Comparison of ENCODE assay signal across 11 mouse cellular contexts in genomic region chr12:79878766-79879092, GRCm38 (mm10).
A peak's percentile ranks its signal among the peaks of the same experiment; 100 is the strongest.
DNase-seq lines count a peak whose midpoint lies in the region; ATAC-seq lines count a peak whose summit lies in the region.
"Had no signal": no experiment of that assay in that cellular context is flagged by ENCODE, and none has a peak within 500 bp of the region (broad histone marks: within the 10 kb centered on the region; RNA-seq: fewer than 3 reads in every experiment).

No protein-coding gene starts in this region.

- H3K4me3 ChIP-seq in hindbrain, embryonic 12.5 days, result no peak overlapping the region
- no peak overlapping the region for H3K4me3 ChIP-seq in hindbrain, embryonic 14.5 days (replicated peaks; ENCODE audit: low read length)
- no peak overlapping the region for H3K4me3 ChIP-seq in neural tube, embryonic 11.5 days (ENCODE audit: low read depth, low read length)
- H3K4me3 ChIP-seq in neural tube, embryonic 15.5 days (replicated peaks), result no peak overlapping the region
- no peak overlapping the region for H3K4me3 ChIP-seq in forebrain, embryonic 15.5 days
- no peak overlapping the region for H3K4me3 ChIP-seq in neural tube, embryonic 14.5 days (ENCODE audit: low read depth, low read length)
- H3K4me3 ChIP-seq: heart, embryonic 12.5 days had no signal

- H3K27ac ChIP-seq in hindbrain, embryonic 12.5 days, result peak overlapping the region; percentile 80
- H3K27ac ChIP-seq in hindbrain, embryonic 14.5 days, result no peak overlapping the region
- H3K27ac ChIP-seq in neural tube, embryonic 11.5 days (ENCODE audit: low read depth, low read length), result peak overlapping the region; percentile 77
- H3K27ac ChIP-seq in neural tube, embryonic 15.5 days (replicated peaks), result no peak overlapping the region
- peak overlapping the region; percentile 82; the same call in 1 of the 2 replicates for H3K27ac ChIP-seq in forebrain, embryonic 15.5 days (replicated peaks)
- peak overlapping the region; percentile 61; the same call in 1 of the 2 replicates for H3K27ac ChIP-seq in neural tube, embryonic 14.5 days (ENCODE audit: low read depth, low read length)

- H3K9me3 ChIP-seq in hindbrain, embryonic 12.5 days (replicated peaks), result 0 out of 2 replicates have a peak, but pooled peaks cover 6% of the 10 kb centered on the region
- H3K9me3 ChIP-seq in hindbrain, embryonic 14.5 days (ENCODE audit: control insufficient read depth, low read length), result no peaks in the 10 kb centered on the region
- no peaks in the 10 kb centered on the region for H3K9me3 ChIP-seq in neural tube, embryonic 11.5 days (ENCODE audit: control insufficient read depth, low read length)
- no peaks in the 10 kb centered on the region for H3K9me3 ChIP-seq in neural tube, embryonic 15.5 days (replicated peaks)
- H3K9me3 ChIP-seq in forebrain, embryonic 15.5 days, result no peaks in the 10 kb centered on the region
- H3K9me3 ChIP-seq in neural tube, embryonic 14.5 days (ENCODE audit: control insufficient read depth, low read length), result no peaks in the 10 kb centered on the region
- H3K9me3 ChIP-seq: heart, embryonic 12.5 days had no signal

- peaks cover 34% of the 10 kb centered on the region for H3K4me1 ChIP-seq in hindbrain, embryonic 12.5 days
- peaks cover 23% of the 10 kb centered on the region for H3K4me1 ChIP-seq in hindbrain, embryonic 14.5 days (replicated peaks; ENCODE audit: control insufficient read depth, insufficient read depth, low read length)
- H3K4me1 ChIP-seq in neural tube, embryonic 11.5 days (ENCODE audit: control insufficient read depth, insufficient read depth, low read length), result peaks cover 37% of the 10 kb centered on the region
- H3K4me1 ChIP-seq in neural tube, embryonic 15.5 days, result peaks cover 29% of the 10 kb centered on the region
- H3K4me1 ChIP-seq in forebrain, embryonic 15.5 days, result peaks cover 26% of the 10 kb centered on the region
- peaks cover 16% of the 10 kb centered on the region; the same call in 1 of the 2 replicates for H3K4me1 ChIP-seq in neural tube, embryonic 14.5 days (ENCODE audit: control insufficient read depth, insufficient read depth, low read length)

- H3K4me2 ChIP-seq in hindbrain, embryonic 12.5 days (replicated peaks), result no peak overlapping the region
- no peak overlapping the region for H3K4me2 ChIP-seq in hindbrain, embryonic 14.5 days (replicated peaks)
- H3K4me2 ChIP-seq in neural tube, embryonic 11.5 days (ENCODE audit: low read depth), result no peak overlapping the region
- H3K4me2 ChIP-seq in neural tube, embryonic 15.5 days, result no peak overlapping the region
- no peak overlapping the region for H3K4me2 ChIP-seq in forebrain, embryonic 15.5 days (replicated peaks)
- H3K4me2 ChIP-seq in neural tube, embryonic 14.5 days (ENCODE audit: low read depth, low read length), result no peak overlapping the region
- H3K4me2 ChIP-seq: heart, embryonic 12.5 days had no signal

- ATAC-seq in hindbrain, embryonic 12.5 days (ENCODE audit: low FRiP score), result peak; percentile 5; the same call in 1 of the 2 replicates
- ATAC-seq in hindbrain, embryonic 14.5 days (ENCODE audit: low FRiP score), result no peak
- 0 out of 2 replicates have a peak, but pooled peaks have one; percentile 1 for ATAC-seq in neural tube, embryonic 11.5 days (ENCODE audit: insufficient read depth, low FRiP score, low TSS enrichment)
- no peak for ATAC-seq in neural tube, embryonic 15.5 days (ENCODE audit: low FRiP score)
- ATAC-seq in forebrain, embryonic 15.5 days (replicated peaks), result no peak
- ATAC-seq in neural tube, embryonic 14.5 days (ENCODE audit: low read depth), result no peak

- no peaks in the 10 kb centered on the region for H3K36me3 ChIP-seq in hindbrain, embryonic 12.5 days
- H3K36me3 ChIP-seq in hindbrain, embryonic 14.5 days (replicated peaks; ENCODE audit: control insufficient read depth, insufficient read depth), result no peaks in the 10 kb centered on the region
- no peaks in the 10 kb centered on the region for H3K36me3 ChIP-seq in neural tube, embryonic 11.5 days (ENCODE audit: control insufficient read depth, insufficient read depth, low read length)
- no peaks in the 10 kb centered on the region for H3K36me3 ChIP-seq in neural tube, embryonic 15.5 days
- no peaks in the 10 kb centered on the region for H3K36me3 ChIP-seq in forebrain, embryonic 15.5 days
- H3K36me3 ChIP-seq in neural tube, embryonic 14.5 days (ENCODE audit: control insufficient read depth, insufficient read depth, low read length), result no peaks in the 10 kb centered on the region
- H3K36me3 ChIP-seq: heart, embryonic 12.5 days had no signal

- H3K9ac ChIP-seq in hindbrain, embryonic 12.5 days, result no peak overlapping the region
- H3K9ac ChIP-seq in hindbrain, embryonic 14.5 days, result no peak overlapping the region
- no peak overlapping the region for H3K9ac ChIP-seq in neural tube, embryonic 11.5 days (ENCODE audit: low read length)
- no peak overlapping the region for H3K9ac ChIP-seq in neural tube, embryonic 15.5 days (replicated peaks)
- no peak overlapping the region for H3K9ac ChIP-seq in forebrain, embryonic 15.5 days (replicated peaks)
- no peak overlapping the region for H3K9ac ChIP-seq in neural tube, embryonic 14.5 days (replicated peaks; ENCODE audit: low read depth, low read length)
- H3K9ac ChIP-seq: heart, embryonic 12.5 days had no signal

- WGBS in hindbrain, embryonic 12.5 days, result 24% methylated on average over 5 of the region's 5 CpGs
- 31% methylated on average over 5 of the region's 5 CpGs for WGBS in hindbrain, embryonic 14.5 days
- WGBS in neural tube, embryonic 11.5 days, result 17% methylated on average over 5 of the region's 5 CpGs
- WGBS in neural tube, embryonic 15.5 days, result 23% methylated on average over 5 of the region's 5 CpGs
- 22% methylated on average over 5 of the region's 5 CpGs for WGBS in forebrain, embryonic 15.5 days
- WGBS in neural tube, embryonic 14.5 days, result 21% methylated on average over 5 of the region's 5 CpGs

- intact Hi-C loops in left cerebral cortex, postnatal 25 days (cut with DNase I), result no loop called here

- DNase-seq in hindbrain, embryonic 14.5 days (ENCODE audit: low spot score), result no peak
- no peak for DNase-seq in neural tube, embryonic 11.5 days (ENCODE audit: low spot score)
- no peak for DNase-seq in left cerebral cortex, postnatal 25 days (ENCODE audit: low spot score in 2 of 2)
- no peak for DNase-seq in layer of hippocampus, postnatal 10 days (ENCODE audit: low spot score in 2 of 2)
- DNase-seq: cerebellum, postnatal 25 days; thymus, postnatal 25 days had no signal

- no peaks in the 10 kb centered on the region for H3K27me3 ChIP-seq in hindbrain, embryonic 12.5 days
- H3K27me3 ChIP-seq in hindbrain, embryonic 14.5 days (ENCODE audit: control insufficient read depth, insufficient read depth, low read length), result no peaks in the 10 kb centered on the region; the same call in 1 of the 2 replicates
- no peaks in the 10 kb centered on the region for H3K27me3 ChIP-seq in neural tube, embryonic 11.5 days (ENCODE audit: control insufficient read depth, insufficient read depth, low read length)
- no peaks in the 10 kb centered on the region for H3K27me3 ChIP-seq in neural tube, embryonic 15.5 days (replicated peaks)
- no peaks in the 10 kb centered on the region for H3K27me3 ChIP-seq in forebrain, embryonic 15.5 days
- no peaks in the 10 kb centered on the region for H3K27me3 ChIP-seq in neural tube, embryonic 14.5 days (ENCODE audit: control insufficient read depth, insufficient read depth, low read length)
- H3K27me3 ChIP-seq: heart, embryonic 12.5 days had no signal

Comparison
In these comparisons a context has a peak if more than half of its experiments do, and no peak if none do; other contexts are left out.
1. ATAC-seq: peak in hindbrain, embryonic 12.5 days (single experiment) and neural tube, embryonic 11.5 days (single experiment); none in hindbrain, embryonic 14.5 days (single experiment), neural tube, embryonic 15.5 days (single experiment), forebrain, embryonic 15.5 days (single experiment) and neural tube, embryonic 14.5 days (single experiment).
2. H3K27ac ChIP-seq: peak in hindbrain, embryonic 12.5 days (single experiment), neural tube, embryonic 11.5 days (single experiment), forebrain, embryonic 15.5 days (single experiment) and neural tube, embryonic 14.5 days (single experiment); none in hindbrain, embryonic 14.5 days (single experiment) and neural tube, embryonic 15.5 days (single experiment).